Mouse (Mus musculus) midbrain, postnatal 0 days (tissue): ENCODE measurements around the gene Me1. TPM values are rescaled to one million over a fixed set of nuclear protein-coding genes. Genes with fewer than 3 reads are reported as not detected.
A peak's percentile ranks its signal among the peaks of the same experiment; 100 is the strongest.

Source experiments
- ATAC-seq: fragments of 200-750 bp; cut with Nextera tagmentation; 2 replicates; pipeline ENCODE4 v1.8.0; 2017; ENCODE audit warnings: moderate number of reproducible peaks, mild to moderate bottlenecking, moderate TSS enrichment, moderate library complexity; ENCODE audit not compliant: low FRiP score
- DNase-seq: peaks from one replicate; pipeline ENCODE4 v3.0.0-alpha.2; 2015; ENCODE audit warnings: low spot score
- H3K27ac ChIP-seq: fragments of 300-500 bp; sonication (generic); 2 replicates; pipeline ENCODE4 v1.5.1; 2014; ENCODE audit warnings: low read depth, mild to moderate bottlenecking, low read length, mixed read lengths
- H3K27me3 ChIP-seq: fragments of 300-500 bp; sonication (generic); 2 replicates; pipeline ENCODE4 v1.6.1; 2014; ENCODE audit warnings: low read length, control low read depth, mixed read lengths; ENCODE audit not compliant: insufficient read depth
- H3K36me3 ChIP-seq: fragments of 300-500 bp; sonication (generic); 2 replicates; pipeline ENCODE4 v1.6.1; 2014; ENCODE audit warnings: low read length, control low read depth, mixed read lengths; ENCODE audit not compliant: insufficient read depth
- H3K4me1 ChIP-seq: fragments of 300-500 bp; sonication (generic); 2 replicates; pipeline ENCODE4 v1.6.1; 2014; ENCODE audit warnings: mild to moderate bottlenecking, control low read depth, antibody characterized with exemption, low read length, mixed read lengths; ENCODE audit not compliant: insufficient read depth
- H3K4me2 ChIP-seq: fragments of 300-500 bp; sonication (generic); 2 replicates; pipeline ENCODE4 v1.6.1; 2014; ENCODE audit warnings: low read depth, mild to moderate bottlenecking, low read length, mixed read lengths; ENCODE audit not compliant: poor library complexity, severe bottlenecking
- H3K4me3 ChIP-seq: fragments of 300-500 bp; sonication (generic); 2 replicates; pipeline ENCODE4 v1.5.1; 2014; ENCODE audit warnings: low read depth, mild to moderate bottlenecking, low read length, moderate library complexity
- H3K9ac ChIP-seq: fragments of 300-500 bp; sonication (generic); replicated peaks from 2 replicates; pipeline ENCODE4 v1.6.1; 2014; ENCODE audit warnings: mild to moderate bottlenecking, low read length, moderate library complexity, mixed read lengths; ENCODE audit not compliant: poor library complexity, severe bottlenecking
- H3K9me3 ChIP-seq: fragments of 300-500 bp; sonication (generic); 2 replicates; pipeline ENCODE4 v1.6.1; 2016; ENCODE audit warnings: low read length, control low read depth
- CTCF ChIP-seq: IDR thresholded peaks from 2 replicates; pipeline ENCODE4 v1.5.1; 2016; ENCODE audit warnings: antibody characterized with exemption, mild to moderate bottlenecking
- WGBS: fragments of 180-500 bp; shearing (Covaris S2); extraction: QIAGEN DNeasy Blood & Tissue Kit; methylation state at CpG from one replicate; pipeline ENCODE4 v1.1.7; 2014; 5-methylcytosine and 5-hydroxymethylcytosine counted together
- polyA plus RNA-seq: library from polyadenylated mRNA; unstranded; fragments of >200 nt; fragmentation: Nextera tagmentation; extraction: Ambion mirVana; gene quantifications from 2 replicates; pipeline ENCODE4 v1.2.1, GENCODE M21; 2015
- total RNA-seq: library from RNA; depleted of rRNA; stranded (reverse); fragments of >200 nt; gene quantifications from 2 replicates; pipeline ENCODE4 v1.2.3, GENCODE M21; 2014

The Me1 gene
- total and polyA plus RNA-seq, 2 experiments from 2014 or later: 37.0 to 64.7 TPM

DNA sequence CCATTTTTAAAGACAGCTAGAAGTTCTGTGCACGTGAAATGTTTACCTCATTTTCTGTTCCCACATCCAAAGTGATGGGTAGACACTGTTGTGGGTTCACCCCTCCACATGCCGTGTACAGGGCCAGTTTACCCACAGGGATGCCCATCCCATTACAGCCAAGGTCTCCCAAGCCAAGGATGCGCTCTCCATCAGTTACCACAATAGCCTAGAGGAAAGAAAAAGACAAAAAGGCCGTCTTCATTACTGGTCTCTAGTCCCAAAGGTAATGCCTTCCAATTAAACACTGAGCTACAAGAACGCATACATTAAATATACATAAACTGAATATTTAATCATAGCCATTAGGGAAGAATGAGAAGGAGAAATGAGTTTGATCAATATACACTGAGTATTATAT is 44.9 kb downstream of the Me1 start:
- no peak for TF ChIP-seq CTCF
- Histone ChIP-seq H3K4me3 (no peak overlapping the region), H3K27ac (no peak overlapping the region), H3K4me2 (no peak overlapping the region), H3K36me3 (no peaks in the 10 kb centered on the region), H3K9ac (no peak overlapping the region), H3K9me3 (no peaks in the 10 kb centered on the region), H3K4me1 (no peaks in the 10 kb centered on the region), H3K27me3 (no peaks in the 10 kb centered on the region)
- WGBS: 57% methylated on average over 5 of the region's 5 CpGs
- no peak for ATAC-seq
- DNase-seq: no peak

DNA sequence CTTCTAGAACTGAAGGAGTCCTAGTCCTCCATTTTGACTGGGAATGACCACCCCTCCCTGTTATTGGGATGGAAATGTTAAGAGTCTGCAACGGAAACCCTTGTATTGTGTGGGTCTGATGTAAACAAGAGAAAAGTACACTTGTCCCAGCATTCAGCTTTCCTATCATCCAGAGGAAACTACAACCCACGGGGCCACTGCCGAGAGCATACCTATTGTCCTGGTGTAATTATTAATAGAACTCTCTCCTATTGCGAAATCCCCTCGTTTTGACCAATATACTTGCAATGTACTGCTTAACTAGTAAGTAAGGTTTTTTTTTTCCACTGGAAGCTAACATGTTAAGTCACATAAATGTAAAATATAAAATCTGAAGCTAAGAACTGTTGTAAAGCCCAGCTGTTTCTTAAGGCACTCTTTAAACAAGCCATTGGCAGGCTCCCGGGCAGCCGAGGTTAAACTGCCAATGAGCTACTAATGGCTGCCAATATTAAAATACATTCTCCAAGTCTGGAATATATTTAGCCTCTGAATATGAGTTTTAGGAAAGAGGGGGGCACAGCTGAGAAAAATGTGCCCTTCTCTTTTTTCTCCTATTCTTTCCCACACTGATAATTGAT is 47.7 kb downstream of the Me1 start:
- no peak overlapping the region for H3K27ac ChIP-seq
- ATAC-seq (no peak), DNase-seq (no peak)
- H3K4me3 ChIP-seq: no peak overlapping the region
- no peaks in the 10 kb centered on the region for H3K36me3 ChIP-seq
- no peaks in the 10 kb centered on the region for H3K9me3 ChIP-seq
- no peaks in the 10 kb centered on the region for H3K27me3 ChIP-seq
- H3K9ac ChIP-seq: no peak overlapping the region
- TF ChIP-seq CTCF: no peak
- no peak overlapping the region for H3K4me2 ChIP-seq
- 75% methylated on average over 7 of the region's 7 CpGs for WGBS
- H3K4me1 ChIP-seq: no peaks in the 10 kb centered on the region

DNA sequence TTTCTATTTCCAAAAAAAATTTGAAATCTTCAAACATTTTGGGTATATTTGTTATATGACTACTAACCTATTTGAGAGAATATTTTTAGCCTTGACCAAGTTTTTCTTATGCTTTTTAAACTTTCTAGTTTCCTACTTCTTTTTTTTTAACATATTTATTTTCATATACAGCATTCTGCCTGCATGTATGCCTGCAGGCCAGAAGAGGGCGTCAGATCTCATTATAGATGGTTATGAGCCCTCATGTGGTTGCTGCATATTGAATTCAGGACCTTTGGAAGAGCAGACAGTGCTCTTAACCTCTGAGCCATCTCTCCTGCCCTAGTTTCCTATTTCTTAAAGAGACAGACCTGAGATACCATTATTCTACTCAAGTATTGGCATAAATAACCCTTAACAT is 48.9 kb downstream of the Me1 start:
- TF ChIP-seq CTCF: peak; percentile 34
- no peak overlapping the region for H3K27ac ChIP-seq
- no peak for DNase-seq
- H3K36me3 ChIP-seq: no peaks in the 10 kb centered on the region
- no peak overlapping the region for H3K9ac ChIP-seq
- ATAC-seq: no peak
- H3K4me1 ChIP-seq: no peaks in the 10 kb centered on the region
- no peak overlapping the region for H3K4me3 ChIP-seq
- no peak overlapping the region for H3K4me2 ChIP-seq
- H3K9me3 ChIP-seq: no peaks in the 10 kb centered on the region
- no peaks in the 10 kb centered on the region for H3K27me3 ChIP-seq
- 2% methylated on average over 1 of the region's 1 CpGs for WGBS

DNA sequence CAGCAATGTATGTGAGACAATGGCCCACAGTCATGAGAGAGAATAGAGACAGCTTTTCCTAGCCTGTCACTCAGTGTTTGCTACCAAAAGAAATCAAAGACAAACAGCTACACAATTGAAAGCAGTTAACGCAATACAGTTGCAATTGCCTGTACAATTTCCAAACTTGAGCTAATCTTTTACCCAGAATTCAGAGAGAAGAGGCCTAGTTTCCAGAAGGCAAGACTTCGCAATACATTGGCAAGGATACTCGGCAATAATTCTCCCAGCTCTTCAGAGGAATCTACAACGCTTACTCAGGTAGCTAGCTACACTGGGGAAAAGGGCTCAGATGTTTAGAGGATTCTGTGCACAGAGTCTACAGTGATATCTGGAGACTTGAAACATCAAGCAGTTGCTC is 52.3 kb downstream of the Me1 start:
- Histone ChIP-seq H3K4me2 (no peak overlapping the region), H3K4me1 (no peaks in the 10 kb centered on the region), H3K4me3 (no peak overlapping the region), H3K9ac (no peak overlapping the region), H3K27ac (no peak overlapping the region), H3K36me3 (no peaks in the 10 kb centered on the region), H3K9me3 (no peaks in the 10 kb centered on the region), H3K27me3 (no peaks in the 10 kb centered on the region)
- ATAC-seq (no peak), DNase-seq (no peak)
- 90% methylated on average over 4 of the region's 4 CpGs for WGBS
- no peak for TF ChIP-seq CTCF

DNA sequence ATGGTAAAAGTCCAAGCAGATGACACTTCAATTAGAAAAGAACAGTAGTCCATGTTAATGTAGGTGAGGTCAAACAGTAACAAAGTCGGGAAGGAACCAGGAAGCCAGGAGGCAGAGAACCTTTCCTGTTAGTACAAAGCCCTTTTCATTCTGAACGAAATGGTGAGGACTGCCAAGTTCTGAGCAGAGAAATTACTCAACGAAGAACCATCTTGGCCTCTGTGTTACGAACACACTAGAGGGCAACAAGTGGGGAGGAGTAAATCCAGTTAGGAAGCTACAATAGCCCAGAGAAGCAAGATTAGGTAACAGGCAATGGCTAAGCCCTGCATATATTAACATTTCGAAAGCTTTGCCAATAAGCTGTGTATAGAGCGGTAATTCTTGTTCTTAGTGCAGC is 57.0 kb downstream of the Me1 start:
- no peak overlapping the region for H3K4me2 ChIP-seq
- H3K27ac ChIP-seq: no peak overlapping the region
- ATAC-seq: no peak
- H3K36me3 ChIP-seq: no peaks in the 10 kb centered on the region
- H3K4me3 ChIP-seq: no peak overlapping the region
- no peak for DNase-seq
- no peaks in the 10 kb centered on the region for H3K4me1 ChIP-seq
- 66% methylated on average over 6 of the region's 6 CpGs for WGBS
- H3K27me3 ChIP-seq: no peaks in the 10 kb centered on the region
- no peak for TF ChIP-seq CTCF
- H3K9ac ChIP-seq: no peak overlapping the region
- no peaks in the 10 kb centered on the region for H3K9me3 ChIP-seq

DNA sequence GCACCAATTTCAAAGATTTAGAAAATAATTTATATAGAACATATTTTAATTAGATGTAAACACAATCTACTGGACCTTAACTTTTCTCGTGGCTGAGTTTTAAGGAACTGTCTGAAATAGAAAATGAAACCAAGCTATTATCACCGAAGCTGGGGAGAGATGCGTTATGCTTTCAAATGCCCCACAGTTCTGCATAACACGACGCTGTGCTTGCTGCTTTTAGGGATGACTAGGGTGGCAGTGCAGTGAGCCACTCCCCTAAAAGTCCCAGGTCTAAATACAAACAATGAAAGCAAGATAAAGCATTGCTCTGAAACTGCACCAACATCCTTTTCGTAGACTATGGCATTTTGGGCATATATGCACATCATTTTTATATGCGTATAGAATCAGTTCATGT is 64.6 kb downstream of the Me1 start:
- WGBS: 84% methylated on average over 7 of the region's 7 CpGs

More for the DNA sequence above, 64.6 kb downstream of the Me1 start:
- H3K9ac ChIP-seq: no peak overlapping the region
- H3K27me3 ChIP-seq: no peaks in the 10 kb centered on the region
- no peak overlapping the region for H3K4me3 ChIP-seq
- DNase-seq (no peak), ATAC-seq (no peak)
- TF ChIP-seq CTCF: no peak
- no peaks in the 10 kb centered on the region for H3K4me1 ChIP-seq
- no peaks in the 10 kb centered on the region for H3K36me3 ChIP-seq
- no peaks in the 10 kb centered on the region for H3K9me3 ChIP-seq
- no peak overlapping the region for H3K4me2 ChIP-seq
- no peak overlapping the region for H3K27ac ChIP-seq
